Mouse (Mus musculus): ENCODE measurements around the gene Nbr1.
"Not testable (repeated sequence)": the region's sequence is repeated elsewhere in the genome, so short reads cannot be mapped to it uniquely, and the experiment has no call there.

Nbr1 gene

GRCm38 (mm10) chr11:101583205-101583604, 31.3 kb downstream of the Nbr1 start:
- DNase-seq (ENCODE audit: low spot score) = no peak

GRCm38 (mm10) chr11:101585031-101585430, 33.1 kb downstream of the Nbr1 start:
- not testable (repeated sequence) for DNase-seq (ENCODE audit: low spot score)

GRCm38 (mm10) chr11:101585805-101586204, 33.9 kb downstream of the Nbr1 start:
- no peak for DNase-seq (ENCODE audit: low spot score)

GRCm38 (mm10) chr11:101587676-101588075, 35.7 kb downstream of the Nbr1 start:
- no peak for DNase-seq (ENCODE audit: low spot score)

GRCm38 (mm10) chr11:101588868-101589267, 36.9 kb downstream of the Nbr1 start:
- DNase-seq (ENCODE audit: low spot score) = no peak

GRCm38 (mm10) chr11:101589444-101589843, 37.5 kb downstream of the Nbr1 start:
- DNase-seq (ENCODE audit: low spot score) = no peak

- no peak for DNase-seq (ENCODE audit: low spot score)
Measured at GRCm38 (mm10) chr11:101589989-101590624, 38.2 kb downstream of the Nbr1 start.

- no peak for DNase-seq (ENCODE audit: low spot score)
Measured at GRCm38 (mm10) chr11:101599156-101599555, 47.2 kb downstream of the Nbr1 start, which contains the start of gene Gm11634. Gm11634 (minus strand) TSS chr11:101599256.

- DNase-seq (ENCODE audit: low spot score) = no peak
Measured at GRCm38 (mm10) chr11:101602491-101602890, 50.5 kb downstream of the Nbr1 start.

- no peak for DNase-seq (ENCODE audit: low spot score)
Measured at GRCm38 (mm10) chr11:101604116-101604515, 52.2 kb downstream of the Nbr1 start.

GRCm38 (mm10) chr11:101604531-101605453, 52.8 kb downstream of the Nbr1 start:
- DNase-seq (ENCODE audit: low spot score) = not testable (repeated sequence)

GRCm38 (mm10) chr11:101607134-101607533, 55.2 kb downstream of the Nbr1 start:
- DNase-seq (ENCODE audit: low spot score) = not testable (repeated sequence)

- DNase-seq (ENCODE audit: low spot score) = no peak
Measured at GRCm38 (mm10) chr11:101610445-101610844, 58.5 kb downstream of the Nbr1 start.

- DNase-seq (ENCODE audit: low spot score) = no peak
Measured at GRCm38 (mm10) chr11:101613596-101613995, 61.6 kb downstream of the Nbr1 start.

GRCm38 (mm10) chr11:101614116-101614515, 62.2 kb downstream of the Nbr1 start:
- DNase-seq (ENCODE audit: low spot score) = no peak

- DNase-seq (ENCODE audit: low spot score) = no peak
Measured at GRCm38 (mm10) chr11:101615380-101615779, 63.4 kb downstream of the Nbr1 start.

- no peak for DNase-seq (ENCODE audit: low spot score)
Measured at GRCm38 (mm10) chr11:101616104-101616503, 64.2 kb downstream of the Nbr1 start.

- no peak for DNase-seq (ENCODE audit: low spot score)
Measured at GRCm38 (mm10) chr11:101616948-101617767, 65.2 kb downstream of the Nbr1 start.

GRCm38 (mm10) chr11:101617849-101618248, 65.9 kb downstream of the Nbr1 start:
- no peak for DNase-seq (ENCODE audit: low spot score)

- DNase-seq (ENCODE audit: low spot score) = no peak
Measured at GRCm38 (mm10) chr11:101618596-101618995, 66.6 kb downstream of the Nbr1 start.

- DNase-seq (ENCODE audit: low spot score) = not testable (repeated sequence)
Measured at GRCm38 (mm10) chr11:101620022-101620655, 68.2 kb downstream of the Nbr1 start.

- no peak for DNase-seq (ENCODE audit: low spot score)
Measured at GRCm38 (mm10) chr11:101626649-101626994, 74.7 kb downstream of the Nbr1 start.

Data from layer of hippocampus, adult 9-10 months (tissue).